Mouse (Mus musculus): ENCODE measurements around the gene Agbl4. TPM values are rescaled to one million over a fixed set of nuclear protein-coding genes. Genes with fewer than 3 reads are reported as not detected.
"Not testable (repeated sequence)": the region's sequence is repeated elsewhere in the genome, so short reads cannot be mapped to it uniquely, and the experiment has no call there.

Agbl4 gene
- total RNA-seq, 2 experiments from 2014 or later, result 0.33 to 0.53 TPM

DNA sequence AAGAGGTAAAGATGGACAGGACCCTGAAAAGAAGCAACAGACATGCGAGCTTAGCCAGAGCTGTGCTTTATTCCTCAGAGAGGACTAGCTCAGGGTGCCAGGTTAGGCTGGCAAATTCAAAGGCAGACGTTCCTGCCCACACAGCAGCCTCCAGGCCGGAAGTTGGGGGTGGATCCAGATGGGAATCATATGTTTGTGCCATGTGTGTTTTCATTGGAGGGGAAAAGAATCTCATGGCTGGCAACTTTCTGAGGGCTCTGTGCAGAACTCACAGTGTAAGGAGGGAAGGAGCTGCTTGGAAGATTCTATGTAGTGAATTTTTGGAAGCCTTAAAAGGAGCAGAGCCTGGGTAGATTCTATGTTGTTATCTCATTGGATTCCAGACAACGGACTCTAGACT, 519.1 kb downstream of the Agbl4 start:
- no peak for DNase-seq

DNA sequence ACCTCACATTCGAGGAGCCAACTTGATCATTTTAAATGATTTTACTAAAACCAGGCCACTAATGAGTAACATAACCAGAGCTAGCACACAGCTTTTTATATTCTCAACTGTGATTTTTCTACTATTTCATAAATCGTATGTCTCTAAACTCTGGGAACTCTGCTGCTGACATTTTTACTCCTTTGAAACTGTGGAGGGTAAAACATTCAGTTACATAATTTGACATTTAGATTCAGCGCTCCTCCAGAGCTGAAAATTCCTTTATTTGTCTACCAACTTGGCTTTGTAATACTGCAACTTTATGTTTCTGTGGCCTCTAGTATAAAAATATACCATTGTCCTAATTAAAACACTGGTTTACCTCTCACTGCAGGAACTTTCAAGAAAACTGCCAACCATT, 523.6 kb downstream of the Agbl4 start:
- no peak for DNase-seq

DNA sequence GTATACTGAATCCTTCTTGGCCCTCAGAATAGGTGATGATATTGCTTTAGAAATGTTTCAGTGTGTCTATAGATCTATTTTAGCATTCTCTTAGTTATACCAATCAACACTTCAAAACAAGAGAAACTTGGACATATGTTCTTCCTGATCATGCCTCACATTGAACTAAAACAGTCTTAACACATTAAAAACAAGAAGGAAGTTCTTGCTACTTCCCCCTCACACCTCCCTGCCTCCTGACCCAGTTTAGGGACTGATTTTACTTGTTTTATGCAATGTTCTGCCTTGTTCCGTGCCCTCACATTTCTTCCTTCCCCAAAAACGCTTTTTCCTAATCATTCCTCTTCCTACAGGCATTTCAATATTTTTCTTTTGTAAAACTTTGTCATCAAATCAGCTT, 604.2 kb downstream of the Agbl4 start:
- DNase-seq, result no peak

DNA sequence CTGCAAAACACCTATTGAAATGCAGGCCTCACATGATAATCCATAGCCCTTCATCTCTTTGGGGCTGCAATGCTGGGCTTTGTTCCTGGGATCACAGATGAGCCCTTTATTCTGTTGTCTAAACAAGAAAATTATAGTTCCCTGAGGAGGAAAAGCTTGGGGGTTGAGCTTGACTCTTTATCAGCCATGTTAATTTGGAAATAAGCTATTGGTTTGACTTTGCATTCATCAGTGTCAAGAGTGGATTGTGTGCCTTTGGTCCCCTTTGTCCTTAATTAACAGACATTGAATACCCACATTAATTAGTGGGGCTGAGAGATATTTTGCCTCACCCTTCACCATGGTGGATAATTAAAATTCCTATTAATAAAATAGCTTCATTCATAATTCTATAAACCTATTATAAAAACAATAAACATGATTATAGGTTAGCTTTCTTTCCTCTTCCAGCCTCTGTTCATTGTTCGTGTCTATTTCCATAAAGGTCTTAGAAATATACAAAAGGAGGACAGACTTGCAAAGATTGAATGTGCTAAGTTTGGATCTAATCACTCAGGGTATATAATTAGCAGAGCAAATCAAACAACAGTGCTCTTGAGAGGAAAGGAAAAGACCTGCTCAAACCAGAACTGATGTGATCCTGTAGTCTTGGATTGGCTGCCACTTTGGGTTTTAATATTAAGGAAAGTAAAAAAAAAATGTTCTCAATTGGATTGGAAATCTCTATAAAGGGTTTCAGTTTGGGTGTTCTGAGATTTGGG, 607.4 kb downstream of the Agbl4 start:
- no peak for DNase-seq

DNA sequence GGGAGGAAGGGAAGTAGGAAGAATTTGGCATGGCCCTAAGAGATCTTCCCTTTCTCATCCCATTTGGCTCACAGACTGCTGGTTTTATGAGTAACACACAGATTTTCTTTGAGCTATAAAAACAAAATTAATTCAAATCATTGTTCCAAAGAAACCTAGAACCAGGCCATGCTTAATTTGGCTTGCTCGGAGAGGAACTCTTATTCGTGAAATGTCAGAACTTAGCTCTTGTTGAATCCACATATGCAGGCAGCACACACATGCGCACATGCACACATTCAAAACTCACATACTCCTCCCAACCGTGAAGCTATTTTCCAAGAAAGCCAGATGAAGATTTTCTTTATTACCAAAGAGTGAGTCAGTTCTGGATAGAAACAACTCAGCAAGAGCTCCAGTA, 621.9 kb downstream of the Agbl4 start:
- DNase-seq, result no peak

DNA sequence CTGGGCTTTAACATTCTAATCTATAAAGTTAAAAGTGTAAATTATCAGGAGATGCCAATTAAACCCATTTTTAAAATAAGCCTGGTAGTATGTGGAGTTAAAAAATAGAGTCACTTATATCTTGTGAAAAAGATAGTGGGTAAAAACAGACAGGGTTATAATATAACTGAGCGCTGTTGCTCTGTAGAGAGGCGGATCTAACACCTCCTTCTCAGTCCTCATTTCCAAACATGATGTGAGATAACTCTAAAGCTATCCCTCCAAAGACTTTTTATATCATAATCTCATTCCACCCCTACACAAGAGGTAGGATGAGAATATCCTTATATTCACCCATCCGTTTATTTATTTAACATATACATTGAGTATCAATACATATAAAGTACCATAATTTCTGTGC, 669.9 kb downstream of the Agbl4 start:
- no peak for DNase-seq

DNA sequence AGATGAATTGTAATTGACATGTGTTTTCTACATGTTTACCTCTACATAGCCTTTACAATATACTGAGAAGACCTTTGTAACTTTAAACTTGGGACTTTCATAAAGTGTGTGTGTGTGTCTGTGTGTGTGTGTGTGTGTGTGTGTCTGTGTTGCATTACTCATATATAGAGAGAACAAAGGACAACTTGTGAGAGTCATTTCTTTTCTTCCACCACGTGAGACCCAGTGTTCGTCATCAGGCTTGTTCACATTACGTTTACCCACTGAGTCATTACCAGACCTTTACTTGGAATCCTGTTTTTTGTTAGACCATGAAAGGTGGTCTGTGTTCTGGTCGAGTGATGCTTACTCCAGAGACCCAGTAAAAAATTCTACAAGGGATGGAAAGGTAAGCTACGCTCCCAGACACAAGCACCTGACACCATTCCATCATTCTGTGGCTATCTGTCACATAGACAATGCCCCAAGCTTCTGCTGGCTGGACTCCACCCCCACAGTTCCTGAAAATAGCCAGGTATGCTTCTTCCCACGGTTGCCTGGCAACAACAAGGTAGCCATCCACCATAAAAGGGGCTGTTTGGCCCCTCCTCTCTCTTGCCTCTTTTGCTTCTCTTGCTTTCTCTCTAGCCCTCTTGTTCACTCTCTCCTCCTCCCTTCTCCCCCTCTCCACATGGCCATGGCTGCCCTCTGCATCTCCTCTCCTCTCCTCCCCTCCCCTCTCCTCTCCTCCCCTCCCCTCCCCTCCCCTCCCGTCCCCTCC, 676.5 kb downstream of the Agbl4 start:
- DNase-seq, result no peak

DNA sequence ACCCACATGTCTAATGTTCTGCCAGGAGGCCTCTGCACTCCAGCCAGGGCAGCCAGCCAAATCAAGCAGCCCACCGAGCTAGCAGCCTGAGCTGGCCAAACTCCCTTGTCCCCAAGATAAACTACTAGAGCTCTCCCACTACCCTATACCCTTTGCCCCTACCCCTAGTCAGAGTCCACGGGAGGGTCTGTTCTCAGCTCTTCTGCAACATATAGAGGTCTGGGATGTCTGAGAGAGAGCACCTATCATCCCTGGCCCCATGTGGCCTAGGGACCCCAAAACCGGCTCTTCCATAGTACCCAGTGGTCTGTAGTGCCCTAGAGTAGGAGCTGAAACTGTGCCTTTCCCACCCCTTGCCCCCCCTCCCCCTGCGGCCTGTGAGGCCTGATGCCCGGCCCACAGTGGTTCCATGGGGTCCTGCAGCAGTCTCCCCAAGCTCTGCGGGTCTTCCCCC, 677.3 kb downstream of the Agbl4 start:
- DNase-seq, result no peak

DNA sequence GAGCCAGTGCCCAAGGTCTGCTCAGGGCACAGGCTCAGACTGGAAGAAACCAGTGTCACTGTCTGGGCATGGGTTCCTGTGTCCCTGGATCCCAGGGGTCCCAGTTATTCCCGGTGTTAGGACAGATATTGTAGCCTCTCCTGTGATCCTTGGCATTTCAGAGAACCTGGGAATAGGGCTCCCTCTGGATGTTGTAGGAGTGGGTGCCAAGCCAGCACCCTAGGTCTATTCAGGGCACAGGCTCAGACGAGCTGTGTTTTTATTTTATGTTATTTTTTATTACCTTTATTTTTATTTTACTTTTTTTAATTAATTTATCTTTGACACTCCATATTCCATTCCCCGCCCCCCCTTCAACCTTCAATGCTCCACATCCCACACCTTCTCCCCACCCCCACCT, 680.3 kb downstream of the Agbl4 start:
- DNase-seq, result no peak

DNA sequence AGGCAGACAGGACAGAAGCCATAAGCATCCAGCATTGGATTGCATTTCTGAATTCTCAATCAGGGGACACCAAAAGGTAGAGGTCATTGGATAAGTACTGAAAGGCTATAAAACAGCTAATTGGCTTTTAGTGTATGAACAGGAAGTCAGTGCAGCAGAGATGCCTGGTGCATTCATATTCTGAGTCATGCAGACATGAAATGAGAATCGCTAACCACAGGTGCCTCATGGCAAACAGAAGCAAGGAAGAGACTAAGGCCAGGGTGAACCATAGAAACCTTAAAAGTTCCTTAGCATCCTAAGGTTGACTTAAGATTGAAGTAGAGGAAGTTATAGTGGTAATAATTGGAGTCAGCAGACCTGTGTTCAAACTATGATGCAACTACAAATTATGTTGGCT, 687.9 kb downstream of the Agbl4 start:
- DNase-seq, result no peak

DNA sequence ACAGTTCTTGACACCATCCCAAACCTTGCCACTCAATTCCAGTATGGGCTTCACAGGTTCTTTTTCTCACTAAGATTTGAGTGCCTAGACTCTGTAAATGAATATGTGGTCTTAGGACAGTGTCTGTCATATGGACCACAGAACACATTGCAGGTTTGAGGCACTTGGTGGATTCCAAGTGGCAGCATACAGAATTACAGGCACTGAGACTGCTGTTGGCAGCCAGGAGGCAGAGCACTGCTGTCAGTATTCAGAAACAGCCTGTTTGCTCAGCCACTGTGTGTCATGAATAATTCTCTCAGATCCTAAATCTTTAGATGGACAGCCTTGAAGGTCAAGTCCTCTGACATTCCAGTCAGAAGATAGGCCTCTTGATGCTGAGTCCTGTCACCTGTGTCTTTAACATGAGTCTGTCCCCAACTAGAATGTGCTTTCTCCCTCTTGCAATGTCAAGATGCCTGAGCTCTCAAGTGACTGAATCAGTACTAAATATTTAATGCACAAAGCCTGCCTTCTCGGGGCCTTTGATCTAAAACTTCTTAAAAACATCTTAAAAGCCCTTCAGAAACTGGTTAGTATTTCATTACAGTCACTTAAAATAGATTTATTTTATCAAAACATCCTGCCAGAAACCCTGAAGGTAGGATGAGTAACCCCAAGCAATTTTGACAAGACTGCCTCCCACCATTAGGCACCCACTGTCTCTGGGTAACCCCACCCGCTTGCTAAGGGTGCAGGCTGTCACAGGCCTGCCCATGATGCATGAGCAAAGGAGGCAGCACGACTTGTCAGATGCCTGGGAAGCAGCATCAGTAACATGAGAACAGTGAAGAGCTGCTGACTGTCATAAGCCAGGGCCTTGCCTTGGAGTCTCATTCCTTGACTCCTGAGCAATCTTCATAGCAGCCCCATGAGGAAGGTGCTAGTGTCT, 739.0 kb downstream of the Agbl4 start:
- DNase-seq, result no peak

DNA sequence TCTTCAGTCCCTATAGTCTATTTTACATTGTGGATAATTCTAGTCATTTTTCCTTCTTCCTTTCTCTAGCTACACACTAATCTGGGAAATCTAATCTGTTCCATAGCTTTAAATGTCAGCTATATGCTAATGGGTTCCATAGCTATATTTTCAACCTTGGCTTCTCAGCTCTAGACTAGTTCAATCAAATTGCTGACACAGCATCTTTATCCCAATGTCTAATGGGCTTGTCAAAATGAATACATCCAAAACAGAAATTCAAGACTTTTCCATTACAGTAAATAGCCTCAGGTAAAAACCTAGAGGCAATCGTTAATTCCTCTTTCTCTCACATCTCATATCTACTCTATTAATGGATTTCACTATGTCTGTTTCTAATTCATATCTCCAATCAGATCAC, 750.3 kb downstream of the Agbl4 start:
- DNase-seq, result no peak

DNA sequence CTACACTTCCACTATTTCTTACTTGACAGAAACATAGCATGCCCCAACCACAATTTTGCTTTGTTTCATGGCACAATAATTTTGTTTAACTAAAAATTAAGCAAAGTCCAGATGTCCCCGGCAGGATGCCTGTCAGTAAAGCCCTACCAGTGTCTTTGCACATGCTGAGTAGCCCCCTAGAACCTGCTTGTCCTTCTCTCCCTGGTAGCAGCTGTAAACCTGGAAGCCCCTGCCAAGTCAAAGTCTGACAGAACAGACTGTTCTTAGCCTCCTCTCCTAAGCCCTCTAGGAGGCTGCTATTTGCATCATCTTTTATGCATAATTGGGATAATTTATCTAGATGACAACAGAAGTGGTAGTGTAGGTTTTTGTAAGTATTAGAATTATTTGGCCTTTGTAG, 758.4 kb downstream of the Agbl4 start:
- DNase-seq, result no peak

DNA sequence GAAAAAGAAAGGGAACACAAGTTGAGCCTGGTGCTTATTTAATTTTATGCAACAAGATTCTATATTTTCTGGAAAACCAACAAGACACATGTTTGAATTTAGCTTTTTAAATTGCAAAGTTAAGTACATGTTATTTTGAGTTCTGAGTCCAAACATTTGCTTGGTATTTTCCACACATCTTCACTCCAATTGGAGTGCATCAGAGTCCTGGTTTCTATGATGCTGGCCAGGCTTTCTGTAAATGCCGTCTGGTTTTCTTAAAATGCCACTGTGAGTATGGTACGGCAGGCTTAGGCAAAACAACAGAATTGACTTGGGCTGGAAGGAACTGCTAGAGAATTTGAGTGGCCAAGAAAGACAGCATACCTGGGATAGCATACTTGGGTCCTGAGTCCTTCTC, 784.0 kb downstream of the Agbl4 start:
- DNase-seq, result no peak

DNA sequence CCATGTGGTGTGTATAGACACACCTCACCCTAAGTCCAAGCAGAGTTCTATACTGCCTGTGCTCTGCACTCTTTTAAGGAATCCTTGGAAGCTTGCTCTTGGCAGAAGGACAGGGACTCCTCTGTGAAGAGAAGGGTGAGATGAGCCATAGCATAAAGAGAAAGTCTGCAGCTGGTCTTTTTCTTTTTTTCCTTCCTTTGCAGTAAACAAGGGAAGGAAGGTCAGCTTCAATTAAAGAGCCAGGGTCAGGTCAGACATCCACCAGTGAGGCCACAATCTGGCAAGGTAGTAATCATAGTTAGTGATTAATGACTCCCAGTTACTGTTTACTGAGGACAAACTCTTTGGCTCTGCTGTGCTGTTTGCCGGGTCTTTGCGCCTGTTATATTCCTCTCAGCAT, 802.6 kb downstream of the Agbl4 start:
- no peak for DNase-seq

DNA sequence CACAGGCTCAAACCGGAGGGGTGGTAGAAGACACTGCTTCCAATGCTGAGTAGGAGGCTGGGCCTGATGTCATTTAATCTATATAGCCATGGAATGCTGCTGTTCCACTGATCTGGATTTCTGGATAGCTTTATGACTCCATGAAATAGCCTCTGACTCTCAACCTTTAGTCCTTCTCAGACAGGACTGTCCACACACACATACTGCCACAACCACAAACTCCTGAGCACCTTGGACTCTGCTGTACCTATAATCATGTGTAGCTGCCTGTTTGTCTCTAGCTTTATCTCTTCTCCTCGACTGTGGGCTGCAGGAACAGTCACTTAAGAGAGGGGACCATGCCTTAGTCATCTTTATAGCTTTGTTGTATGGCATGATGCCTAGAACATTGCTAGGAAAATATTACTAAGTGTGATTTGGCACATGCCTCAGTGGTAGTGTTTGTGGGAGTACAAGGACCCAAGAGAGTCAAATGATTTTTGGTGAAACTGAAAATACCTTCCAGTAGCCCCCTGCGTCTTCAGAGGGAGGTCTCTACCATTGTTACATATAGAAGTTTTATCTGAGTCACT, 817.8 kb downstream of the Agbl4 start:
- no peak for DNase-seq

DNA sequence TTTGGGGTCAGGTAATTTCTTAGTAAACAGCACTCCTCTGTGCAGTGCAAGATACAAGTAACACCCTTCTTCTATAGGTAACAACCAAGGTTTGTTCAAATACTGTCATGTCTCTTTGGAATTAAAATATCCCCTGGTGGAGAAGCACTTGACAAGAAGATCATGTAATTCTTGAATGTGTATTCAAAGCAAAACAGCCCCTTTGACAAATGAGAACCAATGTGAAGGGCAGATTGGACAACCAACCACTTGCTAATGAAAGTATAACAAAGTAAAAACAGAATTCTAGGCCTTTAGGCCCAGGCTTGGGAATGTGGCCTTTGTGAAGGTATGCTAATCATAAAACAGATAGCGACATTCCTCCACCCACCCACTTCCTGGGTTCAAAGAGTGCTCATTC, 821.6 kb downstream of the Agbl4 start:
- not testable (repeated sequence) for DNase-seq

DNA sequence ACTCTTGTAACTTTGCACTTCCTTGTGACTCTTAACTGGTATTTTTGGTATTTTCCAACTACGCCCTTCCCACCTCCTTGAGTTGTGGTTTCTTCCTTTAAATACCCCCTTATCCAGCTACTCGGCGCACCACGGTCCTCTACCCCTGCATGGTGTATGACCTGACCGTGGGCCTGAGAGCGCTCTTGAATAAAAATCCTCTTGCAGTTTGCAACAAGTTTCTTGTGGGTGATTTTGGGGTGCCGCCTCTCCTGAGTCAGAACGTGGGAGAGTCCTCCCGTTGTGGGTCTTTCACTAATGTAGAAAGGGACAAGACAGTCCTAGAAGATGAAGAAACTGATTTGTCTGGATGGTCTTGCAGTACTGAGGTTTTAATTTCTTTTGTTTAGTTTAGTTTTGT, 822.1 kb downstream of the Agbl4 start:
- not testable (repeated sequence) for DNase-seq

DNA sequence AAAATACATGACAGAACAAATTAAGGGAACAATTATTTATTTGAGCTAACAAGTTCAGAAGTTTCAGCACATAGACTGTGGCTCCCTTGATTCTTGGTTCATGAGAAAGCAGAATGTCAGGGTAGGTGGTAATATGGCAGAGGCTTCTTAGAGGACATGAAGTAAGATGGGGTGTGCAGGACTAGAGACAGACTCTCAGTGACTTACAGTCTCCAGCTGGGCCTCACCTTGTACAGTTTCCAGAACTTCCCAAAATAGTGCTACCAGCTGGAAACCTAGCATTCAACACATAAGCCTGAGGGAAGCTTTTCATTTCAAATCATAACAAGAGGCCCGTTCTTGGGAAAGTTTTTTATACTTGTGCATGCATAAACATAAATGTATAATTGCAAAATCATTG, 836.4 kb downstream of the Agbl4 start:
- no peak for DNase-seq

DNA sequence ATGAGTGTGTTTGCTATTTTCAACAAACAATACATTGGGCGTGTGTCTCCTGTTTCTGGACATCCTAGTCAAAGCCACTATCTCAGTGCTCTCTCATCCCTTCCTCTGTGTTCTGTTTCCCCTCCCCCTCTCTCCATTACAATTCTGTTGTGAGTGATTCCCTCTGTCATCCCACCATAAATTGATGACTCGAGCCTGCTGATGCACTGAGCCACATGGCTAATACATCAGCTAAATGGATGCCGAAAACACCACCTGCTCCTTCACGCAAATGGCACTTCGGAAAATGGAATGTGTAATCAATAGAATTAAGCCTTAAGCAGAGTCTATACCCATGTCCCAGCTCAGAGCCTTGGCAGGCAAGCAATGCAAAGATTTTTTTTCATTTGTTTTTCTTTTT, 854.5 kb downstream of the Agbl4 start:
- no peak for DNase-seq

DNA sequence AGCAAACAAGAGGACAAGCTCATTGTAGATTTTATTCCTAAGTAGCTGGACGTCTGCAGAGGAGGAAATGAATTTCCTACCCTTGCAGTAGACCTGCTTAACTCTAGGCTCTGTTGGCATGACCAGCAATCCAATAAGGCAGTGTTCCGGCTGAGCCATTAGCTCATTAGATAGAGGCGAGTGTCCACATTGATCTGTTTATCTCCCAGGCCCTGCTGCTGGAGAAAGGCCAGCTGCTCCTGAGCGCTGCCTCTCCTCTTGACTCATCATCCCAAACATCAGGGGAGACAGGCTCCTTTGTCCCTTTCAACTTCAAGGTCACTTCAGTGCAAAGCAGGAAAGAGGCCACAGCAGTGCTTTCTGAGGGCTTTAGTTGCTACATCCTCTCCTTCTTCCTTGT, 858.0 kb downstream of the Agbl4 start:
- DNase-seq, result peak; percentile 47 to 58

DNA sequence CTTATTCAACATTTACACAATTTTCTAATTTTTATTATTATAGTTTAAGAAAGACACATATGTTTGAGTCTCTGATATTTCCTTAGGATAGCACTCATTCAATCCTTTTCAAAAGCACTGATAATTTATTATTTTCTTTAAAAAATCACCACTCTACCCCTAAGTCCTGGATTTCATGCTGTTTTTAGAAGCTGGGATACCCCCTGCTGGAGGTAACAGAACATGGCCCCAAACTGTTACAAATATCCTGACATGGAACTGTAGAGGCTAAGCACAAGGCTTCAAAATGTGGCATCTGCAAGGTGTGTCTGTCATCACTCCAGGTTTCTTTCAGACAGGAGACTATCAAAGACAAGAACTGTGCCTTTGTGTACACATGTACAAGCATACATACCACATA, 859.5 kb downstream of the Agbl4 start:
- no peak for DNase-seq
